Mouse (Mus musculus): ENCODE data around the gene Lrrc37a. TPM values are rescaled to one million over a fixed set of nuclear protein-coding genes. Genes with fewer than 3 reads are reported as not detected.
"Not testable (repeated sequence)": the region's sequence is repeated elsewhere in the genome, so short reads cannot be mapped to it uniquely, and the experiment has no call there.

Gene Lrrc37a
- not detected for total RNA-seq (2021)
- long read RNA-seq: 0 reads

DNA sequence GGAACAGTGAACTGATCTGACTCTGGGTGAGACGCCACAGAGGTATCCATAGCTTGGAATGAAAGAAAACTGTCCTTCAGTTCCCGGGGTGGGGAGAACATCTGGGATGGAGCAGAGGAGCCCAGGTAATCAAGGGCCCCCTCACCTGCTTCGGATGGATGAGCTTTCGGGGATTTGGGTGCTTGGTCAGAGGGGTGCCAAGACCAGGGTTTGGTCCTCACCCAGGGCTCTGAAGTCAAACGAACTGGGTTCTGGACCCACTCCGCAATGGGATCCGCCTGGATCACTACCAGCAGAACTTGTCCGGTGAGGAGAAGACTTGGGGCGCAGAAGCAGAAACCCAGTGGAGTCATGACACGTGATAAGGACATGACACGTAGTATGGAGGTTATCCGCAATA is at the start of gene Lrrc37a:
TSS of gene Lrrc37a (minus strand) at position 101 of the 400 bp plus-strand sequence.
- no peak for DNase-seq (ENCODE audit: low spot score in 2 of 2)

DNA sequence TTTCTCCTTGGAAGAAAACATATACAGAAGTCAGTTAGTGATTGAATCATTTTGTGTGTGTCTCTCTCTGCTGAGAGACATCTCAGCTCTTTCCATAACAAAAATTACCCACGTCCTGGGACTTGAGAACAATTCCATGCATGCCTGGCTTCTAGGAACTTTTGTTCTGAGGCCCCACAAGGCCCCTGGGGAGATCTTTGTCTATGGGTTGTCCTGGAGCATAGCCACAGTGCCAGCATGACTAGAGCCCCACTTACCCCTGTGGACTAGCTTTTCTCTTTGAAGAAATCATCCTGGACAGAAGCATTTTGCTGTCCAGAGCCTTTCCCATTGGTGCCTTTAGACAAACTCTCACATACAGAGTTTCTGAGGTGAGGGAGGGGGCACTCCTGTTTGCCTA is 30.6 kb upstream of the Lrrc37a start:
- DNase-seq (ENCODE audit: low spot score in 2 of 2): not testable (repeated sequence)

DNA sequence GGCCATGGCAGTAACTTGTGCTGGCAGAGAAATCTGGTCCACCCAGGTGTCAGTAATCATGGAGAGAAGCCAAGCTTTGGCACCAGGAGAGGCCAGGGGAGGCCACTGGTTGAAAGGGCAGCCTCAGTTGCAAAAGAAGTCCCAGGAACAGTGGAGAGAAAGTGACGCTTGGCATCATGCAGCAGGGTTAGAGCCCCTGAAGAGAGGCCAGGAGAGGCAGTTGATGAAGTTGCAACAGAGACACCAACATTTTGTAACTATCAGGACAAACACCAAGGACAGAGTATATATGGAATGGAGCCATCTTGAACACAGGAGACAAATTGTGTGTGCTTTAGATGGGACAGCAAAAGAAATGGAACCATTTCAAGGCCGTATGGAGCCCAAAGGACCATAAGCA is 7.7 kb upstream of the Lrrc37a start:
- DNase-seq (ENCODE audit: low spot score in 2 of 2): no peak

DNA sequence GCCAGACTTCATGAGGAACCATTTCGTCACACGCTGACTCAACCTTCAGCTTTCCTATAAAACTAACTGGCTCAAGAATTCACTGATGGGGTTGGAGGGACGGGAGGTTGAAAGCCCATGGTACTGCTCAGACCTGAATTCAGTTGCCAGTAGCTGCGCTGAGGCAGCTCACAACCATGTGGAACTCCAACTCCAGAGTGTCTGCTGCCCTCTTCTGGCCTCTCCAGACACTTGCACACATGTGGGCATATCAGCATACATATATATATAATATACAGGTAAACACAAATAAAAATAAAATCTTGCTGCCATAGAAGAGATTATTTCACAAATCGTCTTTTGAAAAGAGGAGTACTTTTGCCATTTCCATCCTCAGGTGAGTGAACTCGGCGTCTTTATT is 40.0 kb downstream of the Lrrc37a start:
- DNase-seq (ENCODE audit: low spot score in 2 of 2): no peak

DNA sequence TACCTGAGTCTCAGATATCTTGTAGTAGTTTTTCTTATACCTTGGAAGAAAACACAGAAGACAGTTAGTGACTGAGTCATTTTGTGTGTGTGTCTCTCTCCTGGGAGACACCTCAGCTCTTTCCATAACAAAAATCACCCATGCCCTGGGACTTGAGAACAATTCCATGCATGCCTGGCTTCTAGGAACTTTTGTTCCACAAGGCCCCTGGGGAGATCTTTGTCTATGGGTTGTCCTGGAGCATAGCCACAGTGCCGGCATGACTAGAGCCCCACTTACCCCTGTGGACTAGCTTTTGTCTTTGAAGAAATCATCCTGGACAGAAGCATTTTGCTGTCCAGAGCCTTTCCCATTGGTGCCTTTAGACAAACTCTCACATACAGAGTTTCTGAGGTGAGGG is 53.3 kb downstream of the Lrrc37a start:
- DNase-seq (ENCODE audit: low spot score in 2 of 2): not testable (repeated sequence)

GRCm38 (mm10) chr11:103449721-103450120 is 54.7 kb downstream of the Lrrc37a start:
- DNase-seq (ENCODE audit: low spot score in 2 of 2): not testable (repeated sequence)

GRCm38 (mm10) chr11:103443678-103444077 is 60.7 kb downstream of the Lrrc37a start:
- DNase-seq (ENCODE audit: low spot score in 2 of 2): no peak

- no peak for DNase-seq (ENCODE audit: low spot score in 2 of 2)
Measured at GRCm38 (mm10) chr11:103436282-103436681, 68.1 kb downstream of the Lrrc37a start.

- DNase-seq (ENCODE audit: low spot score in 2 of 2): no peak
Measured at GRCm38 (mm10) chr11:103425031-103425430, 79.4 kb downstream of the Lrrc37a start.

GRCm38 (mm10) chr11:103419667-103420066 is 84.7 kb downstream of the Lrrc37a start:
- DNase-seq (ENCODE audit: low spot score in 2 of 2): no peak

- DNase-seq (ENCODE audit: low spot score in 2 of 2): no peak
Measured at GRCm38 (mm10) chr11:103419226-103419625, 85.2 kb downstream of the Lrrc37a start.

- DNase-seq (ENCODE audit: low spot score in 2 of 2): no peak
Measured at GRCm38 (mm10) chr11:103413516-103413915, 90.9 kb downstream of the Lrrc37a start.

GRCm38 (mm10) chr11:103412950-103413423 is 91.4 kb downstream of the Lrrc37a start:
- DNase-seq (ENCODE audit: low spot score in 2 of 2): no peak

- DNase-seq (ENCODE audit: low spot score in 2 of 2): peak; percentile 93 to 97
Measured at GRCm38 (mm10) chr11:103411981-103412949, 92.1 kb downstream of the Lrrc37a start, which contains the start of gene Plekhm1. TSS of gene Plekhm1 (minus strand) at chr11:103412687.

DNA sequence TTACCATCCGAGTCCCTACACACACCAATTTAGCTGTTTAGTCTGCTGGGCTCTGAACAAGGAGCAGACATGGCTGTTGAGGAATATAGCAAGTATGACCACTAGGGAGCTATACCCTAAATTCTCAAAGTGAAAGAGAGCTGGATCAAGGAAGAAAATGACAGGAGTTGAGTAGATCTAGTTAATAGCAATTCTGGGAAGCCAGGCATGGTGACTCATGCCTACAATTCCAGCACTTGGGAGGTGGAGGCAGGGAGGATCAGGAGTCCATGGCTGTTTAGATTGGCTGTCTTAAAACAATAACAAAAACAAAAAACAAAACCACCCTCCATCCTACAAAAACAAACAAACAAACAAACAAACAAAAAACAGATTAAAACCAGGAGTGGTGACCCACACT is 93.1 kb downstream of the Lrrc37a start:
- DNase-seq (ENCODE audit: low spot score in 2 of 2): no peak

DNA sequence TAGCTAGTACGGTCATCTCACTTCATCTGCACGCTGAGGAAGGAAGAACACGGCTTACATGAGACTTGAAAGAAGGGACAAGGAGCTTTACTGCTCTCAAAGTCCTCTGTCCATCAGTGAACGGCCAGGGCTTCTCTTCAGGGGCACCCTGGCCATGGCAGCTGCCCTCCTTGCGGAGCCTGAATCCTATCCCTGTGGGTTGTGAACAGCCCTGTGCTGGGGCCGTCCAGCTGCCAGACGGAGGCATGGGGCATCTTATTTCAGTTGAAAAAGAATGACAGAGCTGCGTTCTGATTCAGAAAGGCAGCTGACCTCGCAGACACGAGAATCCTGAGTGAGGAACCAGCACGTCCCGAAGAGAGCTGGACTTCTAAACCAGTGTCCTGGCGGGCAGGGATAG is 95.5 kb downstream of the Lrrc37a start:
- DNase-seq (ENCODE audit: low spot score in 2 of 2): no peak

GRCm38 (mm10) chr11:103407136-103407535 is 97.3 kb downstream of the Lrrc37a start:
- DNase-seq (ENCODE audit: low spot score in 2 of 2): not testable (repeated sequence)

- DNase-seq (ENCODE audit: low spot score in 2 of 2): no peak
Measured at GRCm38 (mm10) chr11:103406551-103406950, 97.8 kb downstream of the Lrrc37a start.

DNA sequence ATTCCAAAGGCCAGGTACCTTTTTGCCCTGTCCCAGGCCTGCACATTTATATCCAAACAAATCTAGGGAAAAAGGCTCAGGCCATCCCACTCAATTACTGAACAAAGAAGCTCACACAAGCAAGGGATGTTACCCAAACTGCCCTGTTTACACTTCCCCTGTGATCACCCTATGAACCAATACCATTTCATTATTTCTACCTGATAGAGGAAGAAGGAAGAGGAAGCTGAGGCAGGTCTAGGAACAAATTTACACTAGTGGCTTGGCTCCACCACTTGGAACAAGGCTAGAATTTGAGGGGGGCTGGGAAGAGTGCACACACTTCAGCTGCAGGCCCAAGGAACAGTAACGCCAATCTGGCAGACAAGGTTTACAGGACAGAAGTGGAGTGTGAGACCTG is 98.6 kb downstream of the Lrrc37a start:
- no peak for DNase-seq (ENCODE audit: low spot score in 2 of 2)

DNA sequence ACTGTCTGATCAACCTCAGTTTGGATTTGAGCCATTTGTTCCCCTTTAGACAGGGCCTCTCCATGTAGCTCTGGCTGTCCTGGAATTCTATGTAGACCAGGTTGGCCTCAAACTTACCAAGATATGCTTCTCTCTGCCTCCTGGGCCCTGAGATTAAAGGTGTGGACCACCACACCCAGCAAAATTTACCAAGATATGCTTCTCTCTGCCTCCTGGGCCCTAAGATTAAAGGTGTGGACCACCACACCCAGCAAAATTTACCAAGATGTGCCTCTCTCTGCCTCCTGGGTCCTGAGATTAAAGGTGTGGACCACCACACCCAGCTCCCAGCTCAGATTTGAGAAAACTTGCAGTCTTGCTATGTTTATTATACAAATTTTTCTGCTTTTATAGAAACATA is 99.8 kb downstream of the Lrrc37a start:
- no peak for DNase-seq (ENCODE audit: low spot score in 2 of 2)

- DNase-seq (ENCODE audit: low spot score in 2 of 2): no peak
Measured at GRCm38 (mm10) chr11:103403776-103404175, 100.6 kb downstream of the Lrrc37a start.

DNA sequence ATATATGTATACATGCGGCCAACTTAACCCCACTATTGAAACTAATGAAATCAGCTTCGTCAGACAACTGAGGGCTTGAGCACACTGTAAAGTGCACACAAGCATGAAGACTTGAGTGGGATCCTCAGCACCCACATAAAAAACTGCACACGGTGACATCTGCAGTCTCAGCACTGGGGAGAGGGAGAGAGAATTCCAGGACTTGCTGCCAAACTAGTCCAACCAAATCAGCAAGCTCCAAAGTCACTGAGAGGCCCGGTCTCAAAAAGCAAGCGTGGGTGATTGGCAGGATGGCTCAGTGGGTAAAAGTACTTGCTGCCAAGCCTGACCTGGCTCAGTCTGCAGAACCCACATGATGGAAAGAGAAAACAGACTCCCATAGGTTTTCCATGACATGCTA is 101.7 kb downstream of the Lrrc37a start:
- DNase-seq (ENCODE audit: low spot score in 2 of 2): peak; percentile 43 to 74

DNA sequence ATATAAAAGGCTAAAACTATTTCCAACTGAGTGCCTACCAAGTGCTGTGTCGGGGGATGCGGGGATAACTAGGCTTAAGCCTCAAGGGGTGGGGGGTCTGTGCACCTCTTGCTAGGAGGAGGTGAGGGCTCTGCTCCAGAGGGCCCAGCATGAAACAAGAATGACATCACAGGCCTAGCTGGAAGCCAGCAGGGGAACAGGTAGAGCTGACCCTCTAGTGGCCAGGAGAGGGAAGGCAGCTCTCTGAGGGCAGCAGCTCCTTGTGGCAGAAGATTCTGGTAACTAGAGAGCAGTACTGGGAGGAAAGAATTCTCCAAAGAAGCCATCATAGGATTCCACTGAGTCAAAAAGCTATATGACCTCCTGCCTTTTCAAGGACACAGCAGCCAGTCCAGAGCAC is 102.2 kb downstream of the Lrrc37a start:
- no peak for DNase-seq (ENCODE audit: low spot score in 2 of 2)

All from layer of hippocampus, adult 18-20 months (tissue).